Mouse (Mus musculus) lung, postnatal 0 days (tissue): ENCODE results near the gene Nacc1.

Source experiments
- CTCF ChIP-seq: IDR thresholded peaks from 2 replicates; pipeline ENCODE4 v1.5.1; 2016; ENCODE audit warnings: antibody characterized with exemption, mild to moderate bottlenecking
- EP300 ChIP-seq: IDR thresholded peaks from 2 replicates; pipeline ENCODE4 v1.6.1; 2016; ENCODE audit warnings: antibody characterized with exemption, mild to moderate bottlenecking, control low read depth

DNA sequence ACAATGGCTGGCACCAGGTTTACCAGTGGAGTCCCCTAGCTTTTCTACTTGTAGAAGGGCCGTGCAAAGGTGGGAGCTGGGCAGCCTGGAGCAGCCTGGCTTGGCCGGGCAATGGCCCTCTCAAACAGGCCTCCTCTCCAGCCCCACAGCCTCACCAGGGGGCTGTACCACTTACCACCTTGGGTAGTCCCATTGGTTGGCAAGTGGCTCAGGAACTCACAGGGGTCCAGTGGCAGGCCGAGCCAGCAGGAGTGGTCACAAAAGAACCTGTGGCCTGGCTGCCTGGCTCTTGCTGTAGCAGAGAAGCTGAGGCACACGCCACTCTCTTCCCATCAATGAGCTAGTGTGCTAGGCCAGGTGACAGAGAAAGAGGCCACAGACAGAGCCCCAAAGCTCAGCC, 26.5 kb upstream of the Nacc1 start:
- no peak for TF ChIP-seq CTCF
- TF ChIP-seq EP300: no peak
